Mouse (Mus musculus): Measurements from ENCODE around the gene Cep170b. TPM values are rescaled to one million over a fixed set of nuclear protein-coding genes. Genes with fewer than 3 reads are reported as not detected.

The Cep170b gene
- total RNA-seq, 2 experiments from 2014 or later, result 183 to 185 TPM

- DNase-seq, result no peak
- intact Hi-C loops (cut with DNase I), result no loop called here
These were observed 75.3 kb downstream of the Cep170b start for GRCm38 (mm10) chr12:112795466-112796104.

Small RNA genes lying within 50 kb of the gene (microRNA-seq; reads per million reads assigned to microRNA genes)
- 2.7 reads per million for gene Mir6940

Other genes starting within 250 kb of the Cep170b start
- gene A530016L24Rik, start 231.0 kb upstream of the Cep170b start, total RNA-seq (2021), result under 1 TPM; 0.74 to 0.95 TPM
- 10 to 100 TPM; 83.6 to 91.1 TPM for gene Tmem179, start 203.7 kb upstream of the Cep170b start, total RNA-seq (2021)
- 10 to 100 TPM; 24.7 to 26.7 TPM for gene Inf2, start 131.7 kb upstream of the Cep170b start, total RNA-seq (2021)
- 1 to 10 TPM; 1.5 to 1.7 TPM for gene Adssl1, start 100.4 kb upstream of the Cep170b start, total RNA-seq (2021)
- gene Siva1, start 75.8 kb upstream of the Cep170b start, total RNA-seq (2021), result 10 to 100 TPM; 25.3 to 25.9 TPM
- gene Akt1, start 45.6 kb upstream of the Cep170b start, total RNA-seq (2021), result 100 to 1,000 TPM; 279 to 286 TPM
- gene Zbtb42, start 41.6 kb upstream of the Cep170b start, total RNA-seq (2021), result 1 to 10 TPM in 1 of 2 experiments, under 1 TPM in 1; 0.62 to 1.9 TPM
- gene Pld4, start 40.2 kb downstream of the Cep170b start, total RNA-seq (2021), result 1 to 10 TPM; 6.2 to 6.6 TPM
- gene Ahnak2, start 82.2 kb downstream of the Cep170b start, total RNA-seq (2021), result 10 to 100 TPM; 28.1 to 28.2 TPM
- gene Clba1, start 88.5 kb downstream of the Cep170b start, total RNA-seq (2021), result 10 to 100 TPM; 15.0 to 15.8 TPM
- gene Cdca4, start 109.0 kb downstream of the Cep170b start, total RNA-seq (2021), result 10 to 100 TPM; 18.5 to 19.8 TPM
- not detected for gene Gpr132, start 147.8 kb downstream of the Cep170b start, total RNA-seq (2021)
- gene Jag2, start 209.3 kb downstream of the Cep170b start, total RNA-seq (2021), result 10 to 100 TPM; 76.5 to 97.2 TPM
- 10 to 100 TPM; 12.5 to 16.7 TPM for gene Nudt14, start 221.7 kb downstream of the Cep170b start, total RNA-seq (2021)

Data from left cerebral cortex, postnatal 4 days (tissue).